Mouse (Mus musculus): ENCODE data around the gene Dusp13.

- TF ChIP-seq CTCF (IDR thresholded peaks at IDR 0.05; ENCODE audit: control insufficient read depth, insufficient read depth, insufficient replicate concordance, low read depth, low read length): no peak
- no peak for TF ChIP-seq POLR2A (IDR thresholded peaks at IDR 0.05; ENCODE audit: control insufficient read depth, low read depth, low read length)
Observed at GRCm38 (mm10) chr14:21695020-21695419, 56.0 kb downstream of the Dusp13 start.
